Comparison of ENCODE assay signal across 9 mouse cellular contexts in genomic region chr8:120226700-120227577, GRCm38 (mm10). TPM values are rescaled to one million over a fixed set of nuclear protein-coding genes. Genes with fewer than 3 reads are reported as not detected.
A peak's percentile ranks its signal among the peaks of the same experiment; 100 is the strongest.
DNase-seq lines count a peak whose midpoint lies in the region; ATAC-seq and TF ChIP-seq lines count a peak whose summit lies in the region.
"Had no signal": no experiment of that assay in that cellular context is flagged by ENCODE, and none has a peak within 500 bp of the region (broad histone marks: within the 10 kb centered on the region; RNA-seq: fewer than 3 reads in every experiment).

No protein-coding gene starts in this region.

- H3K9ac ChIP-seq in kidney, embryonic 16.5 days (replicated peaks; ENCODE audit: low read length) = no peak overlapping the region
- H3K9ac ChIP-seq in neural tube, embryonic 14.5 days (replicated peaks; ENCODE audit: low read depth, low read length) = no peak overlapping the region
- H3K9ac ChIP-seq: liver, embryonic 14.5 days had no signal

- no peak for ATAC-seq in kidney, embryonic 16.5 days (ENCODE audit: low FRiP score, low TSS enrichment)
- ATAC-seq in neural tube, embryonic 14.5 days (ENCODE audit: low read depth) = no peak

- H3K4me3 ChIP-seq in kidney, embryonic 16.5 days (ENCODE audit: low read length) = no peak overlapping the region
- H3K4me3 ChIP-seq in kidney, adult 2 months (ENCODE audit: insufficient read depth, low read depth, low read length) = no peak overlapping the region
- H3K4me3 ChIP-seq in neural tube, embryonic 14.5 days (ENCODE audit: low read depth, low read length) = no peak overlapping the region

- no peaks in the 10 kb centered on the region for H3K36me3 ChIP-seq in kidney, embryonic 16.5 days (ENCODE audit: insufficient read depth, low read length)
- no peaks in the 10 kb centered on the region for H3K36me3 ChIP-seq in kidney, adult 2 months (ENCODE audit: control insufficient read depth, insufficient read depth, low read length)
- H3K36me3 ChIP-seq in neural tube, embryonic 14.5 days (ENCODE audit: control insufficient read depth, insufficient read depth, low read length) = no peaks in the 10 kb centered on the region

- peaks cover 57% of the 10 kb centered on the region for H3K4me1 ChIP-seq in kidney, embryonic 16.5 days (ENCODE audit: insufficient read depth, low read length)
- H3K4me1 ChIP-seq in kidney, adult 2 months (ENCODE audit: control insufficient read depth, insufficient read depth, low read length) = no peaks in the 10 kb centered on the region
- peaks cover 42% of the 10 kb centered on the region for H3K4me1 ChIP-seq in neural tube, embryonic 14.5 days (ENCODE audit: control insufficient read depth, insufficient read depth, low read length)

- H3K27me3 ChIP-seq in kidney, embryonic 16.5 days (ENCODE audit: insufficient read depth, low read length) = peaks cover 16% of the 10 kb centered on the region
- peaks cover 3% of the 10 kb centered on the region for H3K27me3 ChIP-seq in kidney, adult 2 months (replicated peaks; ENCODE audit: control insufficient read depth, insufficient read depth, low read length)
- H3K27me3 ChIP-seq in neural tube, embryonic 14.5 days (ENCODE audit: control insufficient read depth, insufficient read depth, low read length) = no peaks in the 10 kb centered on the region

- no peaks in the 10 kb centered on the region for H3K9me3 ChIP-seq in kidney, embryonic 16.5 days (ENCODE audit: low read length)
- no peaks in the 10 kb centered on the region for H3K9me3 ChIP-seq in neural tube, embryonic 14.5 days (ENCODE audit: control insufficient read depth, low read length)

- TF ChIP-seq POLR2A in kidney, adult 2 months (IDR thresholded peaks at IDR 0.05; ENCODE audit: low read depth, low read length) = no peak

- TF ChIP-seq CTCF in kidney, adult 2 months (conservative IDR thresholded peaks at IDR 0.05; ENCODE audit: insufficient read depth, insufficient read length, low read depth, low read length) = no peak

- 0 out of 2 replicates have a peak overlapping the region, but pooled peaks have one; percentile 93 for H3K4me2 ChIP-seq in kidney, embryonic 16.5 days (replicated peaks; ENCODE audit: low read depth, low read length)
- H3K4me2 ChIP-seq in neural tube, embryonic 14.5 days (ENCODE audit: low read depth, low read length) = peak overlapping the region; percentile 92; the same call in 1 of the 2 replicates

- no peak for DNase-seq in kidney, adult 2 months
- DNase-seq in NIH3T3 (ENCODE audit: low read depth) = peak; percentile 46
- DNase-seq in induced T-regulatory cell, adult 2 months (ENCODE audit: low read depth) = peak; percentile 29
- no peak for DNase-seq in layer of hippocampus, adult 11-12 months (ENCODE audit: low spot score)
- no peak for DNase-seq in embryo, embryonic 10 days (ENCODE audit: low spot score)
- DNase-seq: thymus, adult 18-20 months had no signal

- WGBS in kidney, embryonic 16.5 days = 65% methylated on average over 5 of the region's 5 CpGs
- WGBS in kidney, adult 2 months = 65% methylated on average over 5 of the region's 5 CpGs
- 40% methylated on average over 5 of the region's 5 CpGs for WGBS in neural tube, embryonic 14.5 days

- peak overlapping the region; percentile 13; the same call in 1 of the 2 replicates for H3K27ac ChIP-seq in kidney, embryonic 16.5 days (ENCODE audit: low read length)
- H3K27ac ChIP-seq in kidney, adult 2 months (ENCODE audit: insufficient read depth, low read depth, low read length) = no peak overlapping the region
- peak overlapping the region; percentile 40; the same call in 1 of the 2 replicates for H3K27ac ChIP-seq in neural tube, embryonic 14.5 days (ENCODE audit: low read depth, low read length)
- H3K27ac ChIP-seq: liver, embryonic 14.5 days had no signal

RNA-seq across cellular contexts. Expression of gene Gse1, which starts 1.3 kb away (rescaled TPM):
- 6.7 and 7.9 TPM in 2 replicates for polyA plus RNA-seq in kidney, embryonic 16.5 days (2015; fragmentation: Nextera tagmentation; extraction: Ambion mirVana)
- 14.8 and 15.6 TPM in 2 replicates for polyA plus RNA-seq in kidney, adult 2 months (2012; rRNA removed)
- polyA plus RNA-seq in neural tube, embryonic 14.5 days (2014; fragmentation: Nextera tagmentation; extraction: Ambion mirVana) = 19.2 and 23.3 TPM in 2 replicates

RNA-seq across cellular contexts. Expression of gene Fam92b, which starts 49.7 kb away (rescaled TPM):
- polyA plus RNA-seq in kidney, embryonic 16.5 days (2015; fragmentation: Nextera tagmentation; extraction: Ambion mirVana) = 0.14 and 0.22 TPM in 2 replicates
- not detected in 2 replicates for polyA plus RNA-seq in kidney, adult 2 months (2012; rRNA removed)
- 1.7 TPM in 2 replicates for polyA plus RNA-seq in neural tube, embryonic 14.5 days (2014; fragmentation: Nextera tagmentation; extraction: Ambion mirVana)
- polyA plus RNA-seq: liver, embryonic 14.5 days had no signal

Comparison
In these comparisons a context has a peak if more than half of its experiments do, and no peak if none do; other contexts are left out.
1. DNase-seq: peak in NIH3T3 (single experiment) and induced T-regulatory cell, adult 2 months (single experiment); none in kidney, adult 2 months (single experiment), layer of hippocampus, adult 11-12 months (single experiment) and embryo, embryonic 10 days (single experiment).